Mouse (Mus musculus) CH12.LX (cell line): ENCODE data around the gene Mpo. TPM values are rescaled to one million over a fixed set of nuclear protein-coding genes. Genes with fewer than 3 reads are reported as not detected.

Experiments
- DNase-seq: peaks from one replicate; pipeline ENCODE4 v3.0.0-alpha.2; 2013; ENCODE audit errors: extremely low read depth
- H3K27ac ChIP-seq: 2 replicates; pipeline ENCODE4 v1.5.1; 2012; ENCODE audit warnings: low read depth, mild to moderate bottlenecking, control low read depth, moderate library complexity; ENCODE audit not compliant: insufficient read depth
- H3K27me3 ChIP-seq: replicated peaks from 2 replicates; pipeline ENCODE3; 2012; ENCODE audit warnings: inconsistent platforms
- H3K36me3 ChIP-seq, 2 experiments: replicated peaks in 1 of 2; 2 replicates each; pipeline versions ENCODE3 to v1.6.1; 2012; ENCODE audit warnings: inconsistent platforms in 1 of 2, low read length in 1 of 2, mild to moderate bottlenecking in 1 of 2, mixed read lengths in 1 of 2, moderate library complexity in 1 of 2; ENCODE audit not compliant: control insufficient read depth in 1 of 2, insufficient read depth in 1 of 2
- H3K4me1 ChIP-seq, 2 experiments: 2 replicates each; pipeline ENCODE4 v1.6.1; 2012; ENCODE audit warnings: inconsistent platforms in 1 of 2, moderate library complexity in 1 of 2; ENCODE audit not compliant: insufficient read depth in 2 of 2, control insufficient read depth in 1 of 2
- H3K4me2 ChIP-seq: 2 replicates; pipeline ENCODE4 v1.6.1; 2012; ENCODE audit warnings: low read depth, mild to moderate bottlenecking, control low read depth; ENCODE audit not compliant: poor library complexity, insufficient read depth, severe bottlenecking
- H3K4me3 ChIP-seq, 3 experiments: fragments of 150-350 bp in 1 of 3; sonication (generic) in 1 of 3; replicated peaks in 1 of 3; 2 replicates each; pipeline versions ENCODE3 to v1.5.1; 2011 to 2012; ENCODE audit warnings: low read depth in 2 of 3, low read length in 2 of 3, mild to moderate bottlenecking in 2 of 3, moderate library complexity in 2 of 3, control low read depth in 1 of 3, improper control_type of control experiment in 1 of 3, inconsistent platforms in 1 of 3, mixed read lengths in 1 of 3; ENCODE audit not compliant: poor library complexity in 1 of 3
- H3K79me2 ChIP-seq: replicated peaks from 2 replicates; pipeline ENCODE4 v1.6.1; 2012; ENCODE audit warnings: mild to moderate bottlenecking, moderate library complexity; ENCODE audit not compliant: control insufficient read depth, poor library complexity, insufficient read depth, severe bottlenecking; ENCODE audit errors: extremely low read depth
- H3K9ac ChIP-seq: 2 replicates; pipeline ENCODE4 v1.6.1; 2012; ENCODE audit warnings: low read depth, mild to moderate bottlenecking, control low read depth, moderate library complexity; ENCODE audit not compliant: insufficient read depth
- H3K9me3 ChIP-seq: replicated peaks from 2 replicates; pipeline ENCODE3; 2012; ENCODE audit warnings: low read length, inconsistent platforms, mixed read lengths
- BHLHE40 ChIP-seq: IDR thresholded peaks from 2 replicates; pipeline ENCODE4 v1.6.1; 2011; ENCODE audit warnings: mild to moderate bottlenecking, low read depth, low read length, improper control_type of control experiment
- CHD2 ChIP-seq: IDR thresholded peaks from 2 replicates; pipeline ENCODE4 v1.6.1; 2011; ENCODE audit warnings: low read length, improper control_type of control experiment
- CTCF ChIP-seq, 2 experiments: IDR thresholded peaks in 1 of 2; conservative IDR thresholded peaks in 1 of 2; 2 replicates each; pipeline ENCODE4 v1.5.1; 2011 to 2012; ENCODE audit warnings: low read depth in 2 of 2, low read length in 2 of 2, improper control_type of control experiment in 1 of 2, inconsistent platforms in 1 of 2, mild to moderate bottlenecking in 1 of 2, moderate library complexity in 1 of 2
- E2F4 ChIP-seq: IDR thresholded peaks from 2 replicates; pipeline ENCODE4 v1.6.1; 2011; ENCODE audit warnings: low read depth, low read length, improper control_type of control experiment; ENCODE audit not compliant: insufficient replicate concordance
- ELF1 ChIP-seq: IDR thresholded peaks from 2 replicates; pipeline ENCODE4 v1.6.1; 2014; ENCODE audit warnings: low read depth, mild to moderate bottlenecking, inconsistent platforms, low read length, improper control_type of control experiment
- EP300 ChIP-seq: IDR thresholded peaks from 2 replicates; pipeline ENCODE4 v1.6.1; 2011; ENCODE audit warnings: low read length, improper control_type of control experiment
- IRF4 ChIP-seq: IDR thresholded peaks from 2 replicates; pipeline ENCODE4 v1.6.1; 2014; ENCODE audit warnings: low read depth, mild to moderate bottlenecking, inconsistent platforms, low read length, improper control_type of control experiment
- KAT2A ChIP-seq: IDR thresholded peaks from 2 replicates; pipeline ENCODE4 v1.6.1; 2012; ENCODE audit warnings: low read length, improper control_type of control experiment, inconsistent platforms; ENCODE audit not compliant: insufficient replicate concordance
- MAX ChIP-seq: IDR thresholded peaks from 2 replicates; pipeline ENCODE4 v1.6.1; 2011; ENCODE audit warnings: low read length, improper control_type of control experiment
- MAZ ChIP-seq: IDR thresholded peaks from 2 replicates; pipeline ENCODE4 v1.6.1; 2012; ENCODE audit warnings: low read depth, mild to moderate bottlenecking, inconsistent platforms, low read length, improper control_type of control experiment, moderate library complexity
- MEF2A ChIP-seq: IDR thresholded peaks from 2 replicates; pipeline ENCODE4 v1.6.1; 2014; ENCODE audit warnings: low read depth, mild to moderate bottlenecking, inconsistent platforms, low read length, improper control_type of control experiment, borderline replicate concordance
- MYC ChIP-seq: IDR thresholded peaks from 2 replicates; pipeline ENCODE4 v1.6.1; 2011; ENCODE audit warnings: low read depth, mild to moderate bottlenecking, improper control_type of control experiment, low read length
- NELFE ChIP-seq: IDR thresholded peaks from 2 replicates; pipeline ENCODE4 v1.6.1; 2011; ENCODE audit warnings: low read depth, low read length, improper control_type of control experiment
- NRF1 ChIP-seq: IDR thresholded peaks from 2 replicates; pipeline ENCODE4 v1.6.1; 2014; ENCODE audit warnings: low read depth, mild to moderate bottlenecking, inconsistent platforms, low read length, improper control_type of control experiment, moderate library complexity
- POLR2AphosphoS2 ChIP-seq: IDR thresholded peaks from 2 replicates; pipeline ENCODE4 v1.6.1; 2011; ENCODE audit warnings: low read depth, low read length, improper control_type of control experiment
- RAD21 ChIP-seq: IDR thresholded peaks from 2 replicates; pipeline ENCODE4 v1.6.1; 2011; ENCODE audit warnings: low read depth, mild to moderate bottlenecking, low read length, improper control_type of control experiment, moderate library complexity
- RCOR1 ChIP-seq: conservative IDR thresholded peaks from 2 replicates; pipeline ENCODE4 v1.6.1; 2012; ENCODE audit warnings: low read depth, mild to moderate bottlenecking, inconsistent platforms, low read length, improper control_type of control experiment
- SMC3 ChIP-seq: IDR thresholded peaks from 2 replicates; pipeline ENCODE4 v1.6.1; 2011; ENCODE audit warnings: low read depth, low read length, improper control_type of control experiment
- TBP ChIP-seq: conservative IDR thresholded peaks from 2 replicates; pipeline ENCODE4 v1.6.1; 2011; ENCODE audit warnings: low read depth, low read length, improper control_type of control experiment
- TCF12 ChIP-seq: IDR thresholded peaks from 2 replicates; pipeline ENCODE4 v1.6.1; 2014; ENCODE audit warnings: low read depth, mild to moderate bottlenecking, inconsistent platforms, low read length, improper control_type of control experiment
- USF2 ChIP-seq: conservative IDR thresholded peaks from 2 replicates; pipeline ENCODE4 v1.6.1; 2011; ENCODE audit warnings: low read depth, low read length, improper control_type of control experiment
- ZC3H11A ChIP-seq: IDR thresholded peaks from 2 replicates; pipeline ENCODE4 v1.6.1; 2012; ENCODE audit warnings: low read depth, mild to moderate bottlenecking, inconsistent platforms, low read length, improper control_type of control experiment
- ZMIZ1 ChIP-seq: IDR thresholded peaks from 2 replicates; pipeline ENCODE4 v1.6.1; 2012; ENCODE audit warnings: low read depth, mild to moderate bottlenecking, inconsistent platforms, low read length, improper control_type of control experiment
- ZNF384 ChIP-seq: IDR thresholded peaks from 2 replicates; pipeline ENCODE4 v1.6.1; 2012; ENCODE audit warnings: low read depth, low read length, improper control_type of control experiment, inconsistent platforms
- dilution Hi-C: fragments of 300-500 bp; cut with MboI; formaldehyde crosslinking; loops from 2 replicates; pipeline ENCODE4 v1.14.3; 2020; ENCODE audit warnings: low sequenced_read_pairs; ENCODE audit not compliant: extremely low pct_unique_long_range_greater_than_20kb, extremely low pct_ligation_motif_present
- in situ Hi-C: fragments of 300-500 bp; cut with MboI; formaldehyde crosslinking; loops from 3 replicates; pipeline ENCODE4 v1.14.3; 2019; ENCODE audit warnings: low sequenced_read_pairs, low pct_ligation_motif_present, low pct_unique_long_range_greater_than_20kb, mixed read lengths
- polyA plus RNA-seq: library from polyadenylated mRNA; unstranded; fragments of >175 nt; gene quantifications from 2 replicates; pipeline ENCODE4 v1.2.1, GENCODE M21; 2012; ENCODE audit warnings: low read depth; ENCODE audit not compliant: insufficient read length
- total RNA-seq, 2 experiments: library from RNA; depleted of rRNA; stranded (reverse); fragments of 300-350 nt in 1 of 2; fragments of >200 nt in 1 of 2; gene quantifications; 2 replicates each; pipeline ENCODE4 v1.2.3; 2012 to 2014

Mpo gene
- total and polyA plus RNA-seq, 3 experiments, result not detected

DNA sequence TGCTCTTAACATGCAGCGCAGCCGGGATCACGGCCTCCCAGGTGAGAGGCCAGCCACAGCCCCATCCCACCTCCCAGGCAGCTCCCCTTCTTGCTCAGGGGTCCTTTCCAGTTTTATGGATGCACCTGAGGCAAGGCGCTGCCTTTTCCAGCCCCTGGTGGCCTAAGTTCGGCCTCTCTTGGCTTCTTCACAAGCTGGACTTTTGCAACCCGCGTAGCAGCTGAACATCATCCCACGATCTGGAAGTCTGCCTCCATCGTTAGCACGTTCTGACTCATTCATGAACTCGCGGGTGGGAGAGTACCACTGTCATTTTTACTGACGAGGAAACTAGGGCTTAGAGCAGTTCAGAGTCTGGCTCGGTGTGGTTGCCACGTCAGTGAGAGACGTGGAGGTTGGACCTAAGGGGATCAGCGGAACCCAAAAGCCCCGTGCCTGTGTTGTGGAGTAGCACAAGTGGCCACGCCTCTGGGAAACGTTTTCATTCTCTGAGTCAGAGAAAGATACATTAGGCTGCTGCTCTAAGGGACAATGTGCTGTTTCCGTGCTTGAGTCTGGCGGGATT is 8.4 kb downstream of the Mpo start:
- Histone ChIP-seq H3K79me2 (no peaks in the 10 kb centered on the region), H3K9me3 (no peaks in the 10 kb centered on the region), H3K36me3 (no peaks in the 10 kb centered on the region), H3K4me1 (peaks cover 10 to 16% of the 10 kb centered on the region in 2 experiments), H3K27me3 (peaks cover 30% of the 10 kb centered on the region)
- in situ Hi-C loops, result loop anchor here (5.0 kb wide), 1 partner anchor 76 kb away; the partner anchor contains the start of gene Epx
- TF ChIP-seq MEF2A (no peak), MAZ (no peak), SMC3 (no peak), E2F4 (no peak), NELFE (no peak), CHD2 (no peak), IRF4 (peak; percentile 52; the same call in 1 of the 2 replicates), POLR2AphosphoS2 (no peak), ZC3H11A (no peak), EP300 (no peak), KAT2A (no peak), BHLHE40 (peak; percentile 60; the same call in 1 of the 2 replicates), ZNF384 (no peak), MAX (peak; percentile 29; the same call in 1 of the 2 replicates), USF2 (no peak)
- TF ChIP-seq, all 38 proteins: peak for 3
- peak; percentile 29 for DNase-seq
- H3K4me3 ChIP-seq, result no peak overlapping the region
- H3K27ac ChIP-seq, result no peak overlapping the region
- peak overlapping the region; percentile 55 for H3K4me2 ChIP-seq
- no peak overlapping the region for H3K9ac ChIP-seq
- dilution Hi-C loops, result no loop called here

DNA sequence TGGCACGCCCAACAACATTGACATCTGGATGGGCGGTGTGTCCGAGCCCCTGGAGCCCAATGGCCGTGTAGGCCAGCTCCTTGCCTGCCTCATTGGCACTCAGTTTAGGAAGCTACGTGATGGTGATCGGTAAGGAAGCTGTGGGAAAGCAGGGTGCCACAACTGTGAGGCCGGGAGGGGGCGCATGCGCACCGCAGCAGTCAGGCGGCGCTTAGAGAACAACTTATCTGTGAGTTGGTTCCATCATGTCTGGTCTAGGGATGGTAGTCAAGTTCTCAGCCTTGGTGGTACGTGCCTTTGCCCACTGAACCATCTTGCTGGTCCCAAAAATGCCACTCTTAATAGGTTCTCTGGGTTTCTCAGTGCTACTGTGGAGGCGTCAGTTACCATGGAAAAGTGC is 9.2 kb downstream of the Mpo start:
- H3K27ac ChIP-seq, result no peak overlapping the region
- in situ Hi-C loops, result loop anchor here (5.0 kb wide), 1 partner anchor 75 kb away; the partner anchor contains the start of gene Epx
- peak overlapping the region; percentile 55 for H3K4me2 ChIP-seq
- TF ChIP-seq RCOR1 (no peak), ZMIZ1 (no peak), MYC (peak; percentile 30; the same call in 1 of the 2 replicates), ZC3H11A (peak; percentile 57), SMC3 (peak; percentile 87), IRF4 (peak; percentile 61; the same call in 1 of the 2 replicates), MAX (peak; percentile 57), NELFE (peak; percentile 56; the same call in 1 of the 2 replicates), TBP (no peak), ZNF384 (no peak), RAD21 (peak; percentile 90), POLR2AphosphoS2 (no peak), CHD2 (0 out of 2 replicates have a peak, but pooled peaks have one; percentile 16), NRF1 (peak; percentile 89), CTCF (conservative IDR thresholded peaks at IDR 0.05 in 1 of 2, IDR thresholded peaks at IDR 0.05 in 1 of 2; ENCODE audit: low read depth in 2 of 2, low read length in 2 of 2) (peak; percentile 50 to 93; a peak in 3 of 4 replicates), TCF12 (peak; percentile 29; the same call in 1 of the 2 replicates), ELF1 (peak; percentile 45)
- TF ChIP-seq, all 38 proteins: peak for 12
- Histone ChIP-seq H3K27me3 (peaks cover 23% of the 10 kb centered on the region), H3K9me3 (no peaks in the 10 kb centered on the region), H3K4me3 (peak overlapping the region in 1 of 3 experiments; percentile 17), H3K9ac (no peak overlapping the region), H3K36me3 (no peaks in the 10 kb centered on the region), H3K79me2 (no peaks in the 10 kb centered on the region), H3K4me1 (peaks cover 16% of the 10 kb centered on the region in 2 experiments)
- dilution Hi-C loops, result no loop called here
- peak; percentile 65 for DNase-seq
